In genomic region chr7:121043510-121043909, GRCm38 (mm10) we compare ENCODE assay signal across 15 mouse cellular contexts. TPM values are rescaled to one million over a fixed set of nuclear protein-coding genes. Genes with fewer than 3 reads are reported as not detected.
"Had no signal": no experiment of that assay in that cellular context is flagged by ENCODE, and none has a peak within 500 bp of the region (broad histone marks: within the 10 kb centered on the region; RNA-seq: fewer than 3 reads in every experiment).

No protein-coding gene starts in this region.

- H3K27ac ChIP-seq: left cerebral cortex, adult 2 months; limb, embryonic 15.5 days; liver, embryonic 14.5 days; midbrain, embryonic 12.5 days; neural tube, embryonic 15.5 days had no signal

- H3K9ac ChIP-seq: limb, embryonic 15.5 days; liver, embryonic 14.5 days; lung, embryonic 14.5 days; midbrain, embryonic 12.5 days; neural tube, embryonic 15.5 days had no signal

- H3K9me3 ChIP-seq: limb, embryonic 15.5 days; midbrain, embryonic 12.5 days; neural tube, embryonic 15.5 days had no signal

- H3K4me2 ChIP-seq: limb, embryonic 15.5 days; lung, embryonic 14.5 days; midbrain, embryonic 12.5 days; neural tube, embryonic 15.5 days had no signal

- H3K36me3 ChIP-seq: neural tube, embryonic 15.5 days had no signal

- H3K4me1 ChIP-seq: midbrain, embryonic 12.5 days had no signal

- H3K27me3 ChIP-seq: limb, embryonic 15.5 days; midbrain, embryonic 12.5 days; neural tube, embryonic 15.5 days had no signal

- H3K4me3 ChIP-seq: left cerebral cortex, adult 2 months; limb, embryonic 15.5 days; midbrain, embryonic 12.5 days; neural tube, embryonic 15.5 days had no signal

- DNase-seq: kidney, adult 18-20 months; kidney, postnatal 10 days; lung, embryonic 14.5 days; lung, postnatal 10 days; lung, postnatal 4 days; right cerebral cortex, adult 18-20 months; right cerebral cortex, postnatal 25 days; thymus, postnatal 4 days had no signal

RNA-seq across cellular contexts. Expression of gene Otoa, which starts 37.9 kb away (rescaled TPM):
- total RNA-seq: midbrain, postnatal 0 days had no signal
- polyA plus RNA-seq: kidney, embryonic 14.5 days had no signal
